Mouse (Mus musculus) urinary bladder, postnatal 25 days (tissue): ENCODE results near the gene Cd47.

Experiments
- DNase-seq: peaks from one replicate; pipeline ENCODE4 v3.0.0; 2022; ENCODE audit warnings: low spot score

Cd47 gene

DNA sequence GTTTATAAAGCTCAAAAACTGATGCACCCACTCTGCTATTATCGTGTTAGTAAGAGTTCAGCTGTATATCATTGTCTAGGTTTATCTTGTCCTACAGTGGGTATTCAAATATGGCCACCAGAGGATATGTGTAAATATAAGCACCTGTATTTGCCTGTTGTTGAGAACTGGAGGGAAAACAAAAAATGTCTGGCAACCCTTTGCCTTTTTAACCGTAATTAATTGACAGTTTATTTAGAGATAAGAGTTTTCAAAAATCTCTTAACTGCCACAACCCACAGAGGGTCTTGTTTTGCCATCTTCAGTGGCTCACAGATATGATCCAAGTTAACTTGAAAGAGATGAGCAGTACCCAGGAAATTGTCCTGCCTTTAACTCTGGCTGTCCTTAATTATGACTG, 113.8 kb downstream of the Cd47 start:
- no peak for DNase-seq

DNA sequence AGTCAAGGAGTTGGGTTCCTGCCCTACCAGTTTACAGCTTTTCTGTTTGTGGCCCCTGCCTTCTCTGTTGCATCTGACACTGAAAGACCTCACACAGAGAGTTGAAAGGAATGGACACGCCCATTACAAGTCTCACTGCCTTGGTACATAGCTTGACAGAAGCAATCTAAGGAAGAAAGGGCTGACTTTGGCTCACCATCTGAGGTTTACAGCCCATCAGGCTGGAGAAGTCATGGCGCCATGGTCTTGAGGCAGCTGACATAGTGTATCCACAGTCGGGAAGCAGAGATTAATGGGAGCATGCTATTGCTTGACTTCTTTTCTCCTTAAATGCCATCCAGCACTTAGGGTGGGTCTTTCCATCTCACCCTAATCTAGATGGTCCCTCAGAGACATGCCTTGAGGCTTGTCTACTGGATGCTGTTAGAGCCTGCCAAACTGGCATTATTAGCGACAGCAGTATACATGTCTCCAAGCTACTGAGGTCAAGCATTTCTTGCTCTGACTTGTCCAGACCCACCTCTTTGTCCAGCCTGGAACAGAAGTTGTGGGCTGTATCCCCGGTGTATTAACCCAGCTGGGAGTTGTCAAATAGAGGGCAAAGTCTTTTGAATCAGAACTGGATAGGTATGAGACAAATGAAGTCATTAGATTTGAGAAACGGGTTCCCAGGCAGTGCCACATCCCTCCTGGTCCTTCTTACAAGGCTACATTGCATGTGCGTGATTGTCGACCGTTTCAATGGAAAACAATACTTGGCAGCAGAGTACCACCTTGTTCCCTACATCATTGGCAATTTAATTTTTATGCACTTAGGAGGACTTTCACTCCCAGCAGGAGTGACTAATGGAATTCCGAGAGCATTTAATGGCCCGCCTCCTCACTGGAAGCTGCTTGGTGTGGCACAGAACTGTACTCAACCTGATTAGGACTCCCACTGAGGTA, 115.5 kb downstream of the Cd47 start:
- no peak for DNase-seq

GRCm38 (mm10) chr16:49920191-49920590, 119.9 kb downstream of the Cd47 start:
- DNase-seq: no peak

GRCm38 (mm10) chr16:49921677-49922076, 121.3 kb downstream of the Cd47 start:
- DNase-seq: no peak

GRCm38 (mm10) chr16:49922098-49922497, 121.8 kb downstream of the Cd47 start:
- DNase-seq: no peak

GRCm38 (mm10) chr16:49923720-49924119, 123.4 kb downstream of the Cd47 start:
- DNase-seq: no peak

DNA sequence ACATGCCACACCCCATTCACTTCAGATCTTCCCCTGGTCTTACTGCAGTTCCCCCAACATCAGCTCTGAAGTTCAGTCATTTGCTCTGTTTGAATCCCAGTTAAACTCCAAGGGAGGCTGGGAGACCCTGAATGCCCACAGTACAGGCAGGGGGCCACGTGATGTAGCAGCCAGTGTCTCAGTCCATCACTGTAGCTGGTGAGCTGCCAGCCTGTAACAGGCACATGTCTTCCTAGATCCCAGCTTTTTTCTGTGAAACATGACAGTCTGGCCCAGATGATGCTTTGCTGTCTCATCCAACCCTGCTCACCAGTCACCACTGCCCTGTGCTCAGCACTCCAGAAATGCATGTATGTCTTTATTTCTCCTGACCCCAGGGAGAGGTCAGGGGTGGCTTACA, 124.6 kb downstream of the Cd47 start:
- DNase-seq: no peak

GRCm38 (mm10) chr16:49933274-49933673, 132.9 kb downstream of the Cd47 start:
- DNase-seq: no peak

- no peak for DNase-seq
Observed at GRCm38 (mm10) chr16:49936008-49936443, 135.7 kb downstream of the Cd47 start.

GRCm38 (mm10) chr16:49936793-49937192, 136.5 kb downstream of the Cd47 start:
- DNase-seq: no peak

- DNase-seq: no peak
Observed at GRCm38 (mm10) chr16:49937218-49938165, 137.2 kb downstream of the Cd47 start.

DNA sequence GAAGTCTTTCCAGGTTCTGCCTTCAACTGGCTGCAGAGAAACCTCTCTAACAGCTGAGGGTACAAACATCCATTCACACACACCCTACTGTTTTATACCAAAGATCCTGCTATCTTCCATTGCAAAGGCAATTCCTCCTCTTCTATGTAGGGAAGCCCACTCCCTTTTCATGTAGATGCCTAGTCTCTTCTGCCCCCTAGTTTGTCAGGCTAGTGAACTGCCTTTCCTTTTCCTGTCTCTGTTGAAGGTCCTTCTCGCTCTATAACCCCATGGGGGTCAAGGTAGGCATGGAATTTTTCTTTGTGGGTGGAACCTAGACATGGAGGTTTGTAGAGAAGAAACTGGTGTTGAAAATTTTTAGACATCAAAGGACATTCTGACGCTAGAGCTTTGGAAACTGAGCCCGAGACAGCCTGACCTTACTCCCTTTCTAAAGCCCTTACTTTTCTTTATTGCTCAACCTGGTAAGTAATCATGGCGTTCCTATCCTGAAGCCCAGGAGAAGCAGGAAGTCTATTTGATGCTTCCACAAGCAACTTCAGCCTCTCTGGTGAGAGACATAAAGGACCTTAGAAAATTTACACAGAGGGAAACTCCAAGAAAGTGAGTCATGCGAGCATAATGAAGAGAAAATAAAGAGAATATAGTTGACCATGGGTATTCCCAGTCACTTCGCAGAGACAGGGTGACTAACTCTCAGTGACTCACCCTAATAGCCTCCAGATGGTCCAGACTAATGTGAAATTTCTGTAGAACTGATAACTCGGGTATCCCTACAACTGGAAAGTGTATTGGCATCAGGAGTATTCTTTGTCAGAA, 138.4 kb downstream of the Cd47 start:
- DNase-seq: no peak

DNA sequence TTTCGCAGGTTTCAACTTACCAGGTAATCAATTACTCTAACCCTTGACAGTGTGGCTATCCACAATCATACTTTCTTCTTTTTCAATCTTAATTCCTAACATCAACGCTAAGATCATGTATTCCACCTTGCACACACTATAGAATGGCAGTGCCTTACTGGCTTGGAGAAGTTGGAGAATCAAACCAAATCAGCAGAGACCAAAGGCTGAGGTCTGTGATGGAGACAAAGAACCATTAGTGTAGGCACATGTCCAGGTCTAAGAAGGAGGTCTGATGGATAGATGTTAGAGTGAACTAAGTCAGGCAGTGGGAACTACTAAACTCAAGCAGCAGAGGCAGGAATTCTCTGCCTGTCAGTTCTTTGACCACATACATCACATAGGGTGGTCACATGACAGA, 139.0 kb downstream of the Cd47 start:
- no peak for DNase-seq

- DNase-seq: no peak
Observed at GRCm38 (mm10) chr16:49940473-49940872, 140.1 kb downstream of the Cd47 start.

DNA sequence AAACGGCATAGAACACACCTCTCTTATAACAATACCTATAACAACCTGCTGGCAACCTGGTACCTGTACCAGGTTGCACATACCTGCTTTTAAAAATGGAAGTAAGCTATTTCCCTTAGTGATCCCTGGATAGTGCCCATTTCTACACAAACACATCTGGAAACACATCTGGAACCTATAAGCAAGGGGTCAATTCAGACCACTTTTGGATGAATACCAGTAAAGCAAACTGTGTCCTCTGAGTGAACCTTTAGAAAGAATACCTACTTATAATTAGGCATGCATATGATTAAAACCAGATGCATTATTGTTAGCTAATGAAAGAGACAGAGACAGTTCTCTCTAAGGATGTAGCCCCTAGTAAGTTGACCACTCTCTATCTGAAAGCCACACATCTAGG, 140.7 kb downstream of the Cd47 start:
- no peak for DNase-seq

DNA sequence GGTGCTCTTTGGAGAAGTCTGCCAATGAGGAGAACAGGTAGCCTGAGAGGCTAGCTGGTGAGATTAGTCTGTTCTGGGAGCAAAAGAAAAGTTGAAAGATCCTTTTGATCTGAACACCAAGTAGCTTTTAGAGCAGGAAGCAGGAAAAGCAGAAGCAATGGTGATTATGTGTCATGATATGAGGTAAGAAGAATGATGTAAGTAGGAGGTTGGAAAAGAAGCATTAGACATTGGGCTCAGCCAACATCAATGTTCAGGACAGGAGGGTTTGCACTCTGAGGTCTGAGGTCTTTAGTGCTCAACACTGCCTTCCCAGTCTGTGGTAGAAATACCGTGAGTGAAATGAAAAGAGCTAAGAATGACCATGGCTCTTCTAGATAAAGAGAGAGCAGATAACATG, 143.4 kb downstream of the Cd47 start:
- no peak for DNase-seq

GRCm38 (mm10) chr16:49945084-49945483, 144.8 kb downstream of the Cd47 start:
- no peak for DNase-seq

GRCm38 (mm10) chr16:49947049-49947448, 146.7 kb downstream of the Cd47 start:
- DNase-seq: no peak

DNA sequence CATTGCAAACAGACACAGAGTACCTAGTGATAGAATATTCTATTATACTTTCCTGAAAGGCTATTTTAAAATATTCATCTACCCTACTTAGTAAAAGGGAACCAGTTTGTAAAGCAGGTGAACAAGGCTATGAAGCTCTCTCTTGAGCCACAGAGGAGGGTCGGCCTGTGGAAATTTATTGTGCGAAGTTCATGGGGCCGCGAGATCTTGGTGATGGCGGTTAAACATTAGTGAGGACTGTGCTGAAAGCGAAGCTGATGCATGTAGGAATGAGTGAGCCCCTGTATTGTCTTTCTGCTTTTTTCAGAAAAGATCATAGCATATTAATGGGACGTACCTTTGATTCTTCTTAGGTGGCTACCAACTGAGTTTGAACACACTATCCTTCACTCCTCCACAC, 147.3 kb downstream of the Cd47 start:
- DNase-seq: no peak

- no peak for DNase-seq
Observed at GRCm38 (mm10) chr16:49948287-49948686, 148.0 kb downstream of the Cd47 start.

DNA sequence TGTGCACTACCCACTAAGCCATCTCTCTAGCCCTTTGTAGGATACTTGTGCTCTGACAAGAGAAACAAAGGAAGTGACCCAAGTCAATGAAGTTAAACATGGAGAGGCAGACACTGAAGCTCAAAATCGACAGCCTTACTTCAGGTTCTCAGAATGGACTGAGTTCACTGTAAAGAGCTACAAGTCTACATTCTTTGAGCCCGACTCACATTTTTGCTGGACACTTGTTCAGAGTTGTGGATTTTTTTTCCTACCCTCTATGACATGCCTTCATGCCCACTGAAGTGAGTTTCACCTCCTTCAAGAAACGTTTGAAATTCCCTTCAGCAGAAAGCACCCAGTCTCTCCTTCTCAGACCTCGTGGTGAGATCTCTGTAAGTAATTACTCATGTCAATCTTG, 148.9 kb downstream of the Cd47 start:
- no peak for DNase-seq

DNA sequence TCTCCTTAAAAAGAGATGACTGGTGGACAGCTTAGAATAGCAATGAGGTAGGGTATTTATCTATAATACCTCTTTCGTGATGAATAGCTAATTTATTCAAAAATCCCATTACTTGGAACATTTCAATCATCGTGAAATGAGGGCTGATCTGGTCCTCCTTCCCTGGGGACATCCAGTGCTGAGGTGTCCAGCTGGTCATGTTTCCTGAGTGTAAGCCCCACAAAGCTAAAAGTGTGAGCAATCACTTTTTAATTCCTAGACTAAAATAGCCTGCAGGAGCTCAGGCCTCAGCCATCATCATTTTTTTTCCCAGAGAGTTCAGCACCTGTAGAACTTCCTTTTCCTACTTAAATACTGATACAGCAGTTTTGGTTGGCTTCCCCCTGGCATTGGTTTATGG, 150.0 kb downstream of the Cd47 start:
- DNase-seq: no peak
